Mouse (Mus musculus): ENCODE results near the gene Miga1.
A peak's percentile ranks its signal among the peaks of the same experiment; 100 is the strongest.

Gene Miga1

GRCm38 (mm10) chr3:152287810-152288209, 52.4 kb downstream of the Miga1 start:
- no peak for DNase-seq (ENCODE audit: low read depth, low spot score)

- no peak for DNase-seq (ENCODE audit: low read depth, low spot score)
These were observed 55.4 kb downstream of the Miga1 start for GRCm38 (mm10) chr3:152284759-152285158.

GRCm38 (mm10) chr3:152284306-152284705, 55.9 kb downstream of the Miga1 start:
- no peak for DNase-seq (ENCODE audit: low read depth, low spot score)

GRCm38 (mm10) chr3:152282126-152282525, 58.1 kb downstream of the Miga1 start:
- DNase-seq (ENCODE audit: low read depth, low spot score) = no peak

- no peak for DNase-seq (ENCODE audit: low read depth, low spot score)
These were observed 61.8 kb downstream of the Miga1 start for GRCm38 (mm10) chr3:152278431-152278830.

- no peak for DNase-seq (ENCODE audit: low read depth, low spot score)
These were observed 62.3 kb downstream of the Miga1 start for GRCm38 (mm10) chr3:152277912-152278311.

GRCm38 (mm10) chr3:152276935-152277334, 63.3 kb downstream of the Miga1 start:
- DNase-seq (ENCODE audit: low read depth, low spot score) = no peak

- DNase-seq (ENCODE audit: low read depth, low spot score) = no peak
These were observed 65.2 kb downstream of the Miga1 start for GRCm38 (mm10) chr3:152275008-152275407.

GRCm38 (mm10) chr3:152272974-152273685, 67.1 kb downstream of the Miga1 start:
- no peak for DNase-seq (ENCODE audit: low read depth, low spot score)

GRCm38 (mm10) chr3:152271876-152272275, 68.3 kb downstream of the Miga1 start:
- DNase-seq (ENCODE audit: low read depth, low spot score) = no peak

- no peak for DNase-seq (ENCODE audit: low read depth, low spot score)
These were observed 69.0 kb downstream of the Miga1 start for GRCm38 (mm10) chr3:152271071-152271710.

- no peak for DNase-seq (ENCODE audit: low read depth, low spot score)
These were observed 72.1 kb downstream of the Miga1 start for GRCm38 (mm10) chr3:152268099-152268498.

GRCm38 (mm10) chr3:152266036-152266421, 74.2 kb downstream of the Miga1 start, which contains the start of gene Nexn:
Gene Nexn, minus strand, starts transcription at chr3:152266350.
- DNase-seq (ENCODE audit: low read depth, low spot score) = no peak

GRCm38 (mm10) chr3:152265351-152266035, 74.7 kb downstream of the Miga1 start:
- DNase-seq (ENCODE audit: low read depth, low spot score) = no peak

GRCm38 (mm10) chr3:152264830-152265229, 75.4 kb downstream of the Miga1 start:
- DNase-seq (ENCODE audit: low read depth, low spot score) = no peak

- DNase-seq (ENCODE audit: low read depth, low spot score) = no peak
These were observed 75.8 kb downstream of the Miga1 start for GRCm38 (mm10) chr3:152264374-152264773.

GRCm38 (mm10) chr3:152261948-152262347, 78.3 kb downstream of the Miga1 start:
- DNase-seq (ENCODE audit: low read depth, low spot score) = no peak

GRCm38 (mm10) chr3:152261436-152261835, 78.8 kb downstream of the Miga1 start:
- no peak for DNase-seq (ENCODE audit: low read depth, low spot score)

GRCm38 (mm10) chr3:152260362-152260761, 79.8 kb downstream of the Miga1 start:
- DNase-seq (ENCODE audit: low read depth, low spot score) = no peak

GRCm38 (mm10) chr3:152259409-152259808, 80.8 kb downstream of the Miga1 start:
- peak; percentile 58 for DNase-seq (ENCODE audit: low read depth, low spot score)

- no peak for DNase-seq (ENCODE audit: low read depth, low spot score)
These were observed 82.7 kb downstream of the Miga1 start for GRCm38 (mm10) chr3:152257528-152257927.

GRCm38 (mm10) chr3:152250487-152250886, 89.7 kb downstream of the Miga1 start:
- DNase-seq (ENCODE audit: low read depth, low spot score) = no peak

- DNase-seq (ENCODE audit: low read depth, low spot score) = no peak
These were observed 92.5 kb downstream of the Miga1 start for GRCm38 (mm10) chr3:152247708-152248107.
